Comparison of ENCODE assay signal across 8 mouse cellular contexts in genomic region chr14:55873242-55873713, GRCm38 (mm10). TPM values are rescaled to one million over a fixed set of nuclear protein-coding genes. Genes with fewer than 3 reads are reported as not detected.
DNase-seq lines count a peak whose midpoint lies in the region; ATAC-seq and TF ChIP-seq lines count a peak whose summit lies in the region.

No protein-coding gene starts in this region.

- H3K9me3 ChIP-seq in megakaryocyte, embryonic 14.5 days: peaks cover 16% of the 10 kb centered on the region
- H3K9me3 ChIP-seq in limb, embryonic 10.5 days (replicated peaks): no peaks in the 10 kb centered on the region
- no peaks in the 10 kb centered on the region for H3K9me3 ChIP-seq in neural tube, embryonic 12.5 days

- intact Hi-C loops in gastrocnemius, adult 2 months (cut with DNase I): loop anchor here (1.0 kb wide), 1 partner anchor 45 kb away; no protein-coding TSS in a partner anchor

- peak overlapping the region; percentile 44 for H3K4me2 ChIP-seq in neural tube, embryonic 12.5 days (replicated peaks)

- no peak overlapping the region for H3K9ac ChIP-seq in neural tube, embryonic 12.5 days

- ATAC-seq in megakaryocyte, adult 5-6 weeks (ENCODE audit: poor library complexity, severe bottlenecking): no peak
- peak; percentile 49 for ATAC-seq in neural tube, embryonic 12.5 days (ENCODE audit: low FRiP score, low read depth)

- DNase-seq in gastrocnemius, adult 2 months: no peak
- no peak for DNase-seq in gastrocnemius, postnatal 25 days
- no peak for DNase-seq in limb, embryonic 10.5 days (ENCODE audit: low spot score)
- no peak for DNase-seq in layer of hippocampus, adult 11-12 months (ENCODE audit: low spot score)
- no peak for DNase-seq in gastrocnemius, postnatal 4 days (ENCODE audit: low spot score in 2 of 2)

- no peak overlapping the region for H3K27ac ChIP-seq in gastrocnemius, adult 2 months
- peak overlapping the region; percentile 59 for H3K27ac ChIP-seq in limb, embryonic 10.5 days
- H3K27ac ChIP-seq in neural tube, embryonic 12.5 days: no peak overlapping the region

- no peak for TF ChIP-seq CTCF in gastrocnemius, adult 2 months (IDR thresholded peaks at IDR 0.05)

- H3K4me3 ChIP-seq in gastrocnemius, adult 2 months: 0 out of 2 replicates have a peak overlapping the region, but pooled peaks have one; percentile 62
- H3K4me3 ChIP-seq in megakaryocyte, embryonic 14.5 days (replicated peaks): peak overlapping the region; percentile 90
- no peak overlapping the region for H3K4me3 ChIP-seq in limb, embryonic 10.5 days
- H3K4me3 ChIP-seq in neural tube, embryonic 12.5 days: no peak overlapping the region

- H3K27me3 ChIP-seq in megakaryocyte, embryonic 14.5 days (replicated peaks): peaks cover 13% of the 10 kb centered on the region
- no peaks in the 10 kb centered on the region for H3K27me3 ChIP-seq in limb, embryonic 10.5 days (ENCODE audit: low read depth, poor library complexity, severe bottlenecking)
- H3K27me3 ChIP-seq in neural tube, embryonic 12.5 days (replicated peaks): no peaks in the 10 kb centered on the region

- WGBS in limb, embryonic 10.5 days: 90% methylated on average over 8 of the region's 8 CpGs
- 88% methylated on average over 8 of the region's 8 CpGs for WGBS in neural tube, embryonic 12.5 days

- H3K36me3 ChIP-seq in megakaryocyte, embryonic 14.5 days (replicated peaks; ENCODE audit: low read length): peaks cover 44% of the 10 kb centered on the region
- H3K36me3 ChIP-seq in limb, embryonic 10.5 days: peaks cover 52% of the 10 kb centered on the region
- peaks cover 44% of the 10 kb centered on the region for H3K36me3 ChIP-seq in neural tube, embryonic 12.5 days

- H3K4me1 ChIP-seq in megakaryocyte, embryonic 14.5 days: peaks cover 80% of the 10 kb centered on the region
- H3K4me1 ChIP-seq in limb, embryonic 10.5 days: peaks cover 35% of the 10 kb centered on the region
- peaks cover 10% of the 10 kb centered on the region; the same call in 1 of the 2 replicates for H3K4me1 ChIP-seq in neural tube, embryonic 12.5 days

RNA-seq across cellular contexts. Expression of gene Cbln3, which starts 10.9 kb away (rescaled TPM):
- total RNA-seq in gastrocnemius, adult 2 months (2021): not detected
- total RNA-seq in gastrocnemius, postnatal 25 days (2021): not detected
- polyA plus RNA-seq in megakaryocyte, embryonic 14.5 days (2012; ENCODE audit: insufficient read depth, low replicate concordance): 1.2 TPM in 1 of 2 replicates, not detected in the other
- total RNA-seq in megakaryocyte, adult 5-6 weeks (2015): 0.40 TPM in 1 of 2 replicates, not detected in the other
- 0.44 TPM in 1 of 2 replicates, not detected in the other for total RNA-seq in megakaryocyte, adult 5-6 weeks (2017)
- polyA plus RNA-seq in limb, embryonic 10.5 days (2016; fragmentation: Nextera tagmentation; extraction: Ambion mirVana): 0.15 and 0.31 TPM in 2 replicates
- polyA plus RNA-seq in neural tube, embryonic 12.5 days (2016; fragmentation: Nextera tagmentation; extraction: Ambion mirVana): 0.25 and 0.28 TPM in 2 replicates
- total RNA-seq in gastrocnemius, postnatal 4 days (2021): under 1 TPM; 0.47 to 0.52 TPM

RNA-seq across cellular contexts. Expression of gene Khnyn, which starts 11.5 kb away (rescaled TPM):
- total RNA-seq in gastrocnemius, adult 2 months (2021): 1 to 10 TPM; 6.4 to 8.1 TPM
- total RNA-seq in gastrocnemius, postnatal 25 days (2021): 1 to 10 TPM; 7.0 to 9.1 TPM
- polyA plus RNA-seq in megakaryocyte, embryonic 14.5 days (2012; ENCODE audit: insufficient read depth, low replicate concordance): 7.3 and 10.5 TPM in 2 replicates
- total RNA-seq in megakaryocyte, adult 5-6 weeks (2015): 9.4 and 11.8 TPM in 2 replicates
- 33.7 and 37.6 TPM in 2 replicates for total RNA-seq in megakaryocyte, adult 5-6 weeks (2017)
- 35.0 and 38.8 TPM in 2 replicates for polyA plus RNA-seq in limb, embryonic 10.5 days (2016; fragmentation: Nextera tagmentation; extraction: Ambion mirVana)
- polyA plus RNA-seq in neural tube, embryonic 12.5 days (2016; fragmentation: Nextera tagmentation; extraction: Ambion mirVana): 18.3 and 19.7 TPM in 2 replicates
- total RNA-seq in gastrocnemius, postnatal 4 days (2021): 10 to 100 TPM; 15.7 to 16.9 TPM

RNA-seq across cellular contexts. Expression of gene Nynrin, which starts 19.5 kb away (rescaled TPM):
- total RNA-seq in gastrocnemius, adult 2 months (2021): 1 to 10 TPM; 1.6 to 2.0 TPM
- total RNA-seq in gastrocnemius, postnatal 25 days (2021): 1 to 10 TPM; 2.6 to 4.1 TPM
- 0.61 and 1.4 TPM in 2 replicates for polyA plus RNA-seq in megakaryocyte, embryonic 14.5 days (2012; ENCODE audit: insufficient read depth, low replicate concordance)
- total RNA-seq in megakaryocyte, adult 5-6 weeks (2015): 1.1 and 1.6 TPM in 2 replicates
- 1.4 and 1.5 TPM in 2 replicates for total RNA-seq in megakaryocyte, adult 5-6 weeks (2017)
- 31.1 and 44.4 TPM in 2 replicates for polyA plus RNA-seq in limb, embryonic 10.5 days (2016; fragmentation: Nextera tagmentation; extraction: Ambion mirVana)
- 19.7 and 21.5 TPM in 2 replicates for polyA plus RNA-seq in neural tube, embryonic 12.5 days (2016; fragmentation: Nextera tagmentation; extraction: Ambion mirVana)
- total RNA-seq in gastrocnemius, postnatal 4 days (2021): 10 to 100 TPM; 27.5 to 33.0 TPM

RNA-seq across cellular contexts. Expression of gene Sdr39u1, which starts 26.8 kb away (rescaled TPM):
- 100 to 1,000 TPM; 113 to 127 TPM for total RNA-seq in gastrocnemius, adult 2 months (2021)
- 10 to 100 TPM; 95.7 to 98.1 TPM for total RNA-seq in gastrocnemius, postnatal 25 days (2021)
- polyA plus RNA-seq in megakaryocyte, embryonic 14.5 days (2012; ENCODE audit: insufficient read depth, low replicate concordance): 6.6 TPM in 1 of 2 replicates, not detected in the other
- total RNA-seq in megakaryocyte, adult 5-6 weeks (2015): 1.9 and 3.0 TPM in 2 replicates
- 0.99 and 2.9 TPM in 2 replicates for total RNA-seq in megakaryocyte, adult 5-6 weeks (2017)
- 55.0 and 70.3 TPM in 2 replicates for polyA plus RNA-seq in limb, embryonic 10.5 days (2016; fragmentation: Nextera tagmentation; extraction: Ambion mirVana)
- polyA plus RNA-seq in neural tube, embryonic 12.5 days (2016; fragmentation: Nextera tagmentation; extraction: Ambion mirVana): 59.9 and 66.0 TPM in 2 replicates
- 10 to 100 TPM; 45.7 to 50.1 TPM for total RNA-seq in gastrocnemius, postnatal 4 days (2021)

RNA-seq across cellular contexts. Expression of gene Nfatc4, which starts 50.3 kb away (rescaled TPM):
- 1 to 10 TPM; 3.4 to 3.8 TPM for total RNA-seq in gastrocnemius, adult 2 months (2021)
- total RNA-seq in gastrocnemius, postnatal 25 days (2021): 1 to 10 TPM; 3.2 to 5.9 TPM
- 0.08 TPM in 1 of 2 replicates, not detected in the other for polyA plus RNA-seq in megakaryocyte, embryonic 14.5 days (2012; ENCODE audit: insufficient read depth, low replicate concordance)
- total RNA-seq in megakaryocyte, adult 5-6 weeks (2015): not detected in 2 replicates
- total RNA-seq in megakaryocyte, adult 5-6 weeks (2017): not detected in 2 replicates
- 106 and 157 TPM in 2 replicates for polyA plus RNA-seq in limb, embryonic 10.5 days (2016; fragmentation: Nextera tagmentation; extraction: Ambion mirVana)
- 22.0 and 24.8 TPM in 2 replicates for polyA plus RNA-seq in neural tube, embryonic 12.5 days (2016; fragmentation: Nextera tagmentation; extraction: Ambion mirVana)
- 10 to 100 TPM; 23.0 to 26.0 TPM for total RNA-seq in gastrocnemius, postnatal 4 days (2021)

Comparison
In these comparisons a context has a peak if more than half of its experiments do, and no peak if none do; other contexts are left out.
1. RNA of gene Nynrin, which starts 19.5 kb away (total RNA-seq): 27.5 to 33.0 TPM in gastrocnemius, postnatal 4 days; 2.6 to 4.1 TPM in gastrocnemius, postnatal 25 days, 1.6 to 2.0 TPM in gastrocnemius, adult 2 months and 1.1 to 1.6 TPM in megakaryocyte, adult 5-6 weeks; every median in the first group is over 4 times any median in the second.
2. H3K4me3 ChIP-seq: peak in gastrocnemius, adult 2 months (single experiment) and megakaryocyte, embryonic 14.5 days (single experiment); none in limb, embryonic 10.5 days (single experiment) and neural tube, embryonic 12.5 days (single experiment).